Mouse (Mus musculus) liver, embryonic 11.5 days (tissue): ENCODE data around the gene Fam124a. TPM values are rescaled to one million over a fixed set of nuclear protein-coding genes. Genes with fewer than 3 reads are reported as not detected.

Source experiments
- ATAC-seq: fragments of 200-750 bp; cut with Nextera tagmentation; replicated peaks from 2 replicates; pipeline ENCODE4 v1.8.0; 2017; ENCODE audit warnings: moderate number of reproducible peaks, mild to moderate bottlenecking, moderate TSS enrichment, moderate library complexity; ENCODE audit not compliant: low FRiP score
- DNase-seq: peaks from one replicate; pipeline ENCODE4 v3.0.0-alpha.2; 2017; ENCODE audit warnings: low spot score
- H3K27ac ChIP-seq: fragments of 300-500 bp; sonication (generic); 2 replicates; pipeline ENCODE4 v1.5.1; 2014; ENCODE audit warnings: mild to moderate bottlenecking, low read depth, low read length, control low read depth
- H3K27me3 ChIP-seq: fragments of 300-500 bp; sonication (generic); replicated peaks from 2 replicates; pipeline ENCODE4 v1.6.1; 2014; ENCODE audit warnings: low read length, mixed read lengths; ENCODE audit not compliant: control insufficient read depth, insufficient read depth
- H3K36me3 ChIP-seq: fragments of 300-500 bp; sonication (generic); 2 replicates; pipeline ENCODE4 v1.6.1; 2014; ENCODE audit warnings: mild to moderate bottlenecking, low read length, moderate library complexity, mixed read lengths; ENCODE audit not compliant: control insufficient read depth, insufficient read depth
- H3K4me1 ChIP-seq: fragments of 300-500 bp; sonication (generic); replicated peaks from 2 replicates; pipeline ENCODE4 v1.6.1; 2014; ENCODE audit warnings: low read length, mixed read lengths; ENCODE audit not compliant: control insufficient read depth, insufficient read depth
- H3K4me2 ChIP-seq: fragments of 300-500 bp; sonication (generic); 2 replicates; pipeline ENCODE4 v1.6.1; 2014; ENCODE audit warnings: mild to moderate bottlenecking, control low read depth, moderate library complexity
- H3K4me3 ChIP-seq: fragments of 300-500 bp; sonication (generic); 2 replicates; pipeline ENCODE4 v1.5.1; 2014; ENCODE audit warnings: low read depth, low read length, control low read depth
- H3K9ac ChIP-seq: fragments of 300-500 bp; sonication (generic); 2 replicates; pipeline ENCODE4 v1.6.1; 2014; ENCODE audit warnings: low read depth, low read length, control low read depth
- H3K9me3 ChIP-seq: fragments of 300-500 bp; sonication (generic); 2 replicates; pipeline ENCODE4 v1.6.1; 2016; ENCODE audit warnings: low read length, inconsistent platforms, mixed read lengths; ENCODE audit not compliant: control insufficient read depth
- WGBS: fragments of 180-500 bp; shearing (Covaris S2); extraction: QIAGEN DNeasy Blood & Tissue Kit; methylation state at CpG from one replicate; pipeline ENCODE4 v1.1.7; 2014; 5-methylcytosine and 5-hydroxymethylcytosine counted together
- polyA plus RNA-seq: library from polyadenylated mRNA; unstranded; fragments of >200 nt; fragmentation: Nextera tagmentation; extraction: Ambion mirVana; gene quantifications from 2 replicates; pipeline ENCODE4 v1.2.1, GENCODE M21; 2014

Fam124a gene
- polyA plus RNA-seq, 1 experiment from 2014 or later, result 2.9 TPM

GRCm38 (mm10) chr14:62546296-62546695, 9.2 kb upstream of the Fam124a start:
- no peak overlapping the region for H3K9ac ChIP-seq
- H3K36me3 ChIP-seq, result no peaks in the 10 kb centered on the region
- no peaks in the 10 kb centered on the region for H3K9me3 ChIP-seq
- no peak overlapping the region for H3K4me3 ChIP-seq
- DNase-seq (no peak), ATAC-seq (no peak)
- no peaks in the 10 kb centered on the region for H3K27me3 ChIP-seq
- no peak overlapping the region for H3K27ac ChIP-seq
- no peaks in the 10 kb centered on the region for H3K4me1 ChIP-seq
- WGBS, result 86% methylated on average over 6 of the region's 6 CpGs
- H3K4me2 ChIP-seq, result no peak overlapping the region

GRCm38 (mm10) chr14:62546746-62547145, 8.8 kb upstream of the Fam124a start:
- H3K9me3 ChIP-seq, result no peaks in the 10 kb centered on the region
- no peak overlapping the region for H3K27ac ChIP-seq
- H3K4me3 ChIP-seq, result no peak overlapping the region
- ATAC-seq (no peak), DNase-seq (no peak)
- no peaks in the 10 kb centered on the region for H3K27me3 ChIP-seq
- 51% methylated on average over 4 of the region's 4 CpGs for WGBS
- no peaks in the 10 kb centered on the region for H3K36me3 ChIP-seq
- no peak overlapping the region for H3K4me2 ChIP-seq
- H3K9ac ChIP-seq, result no peak overlapping the region
- H3K4me1 ChIP-seq, result no peaks in the 10 kb centered on the region

GRCm38 (mm10) chr14:62550121-62550520, 5.4 kb upstream of the Fam124a start:
- WGBS, result 16% methylated on average over 4 of the region's 4 CpGs
- Histone ChIP-seq H3K9me3 (no peaks in the 10 kb centered on the region), H3K4me3 (no peak overlapping the region), H3K27me3 (peaks cover 6% of the 10 kb centered on the region), H3K36me3 (no peaks in the 10 kb centered on the region), H3K9ac (no peak overlapping the region), H3K27ac (no peak overlapping the region), H3K4me2 (no peak overlapping the region), H3K4me1 (no peaks in the 10 kb centered on the region)
- DNase-seq (no peak), ATAC-seq (no peak)

- H3K4me2 ChIP-seq, result no peak overlapping the region
- 0 out of 2 replicates have a peak, but pooled peaks cover 6% of the 10 kb centered on the region for H3K4me1 ChIP-seq
- H3K4me3 ChIP-seq, result no peak overlapping the region
- no peaks in the 10 kb centered on the region for H3K36me3 ChIP-seq
- no peaks in the 10 kb centered on the region for H3K9me3 ChIP-seq
- peaks cover 27% of the 10 kb centered on the region for H3K27me3 ChIP-seq
- H3K9ac ChIP-seq, result no peak overlapping the region
- H3K27ac ChIP-seq, result no peak overlapping the region
- no peak for ATAC-seq
- no peak for DNase-seq
- 89% methylated on average over 4 of the region's 4 CpGs for WGBS
Measured at GRCm38 (mm10) chr14:62552771-62553170, 2.8 kb upstream of the Fam124a start.

- H3K4me1 ChIP-seq, result 0 out of 2 replicates have a peak, but pooled peaks cover 6% of the 10 kb centered on the region
- H3K4me2 ChIP-seq, result no peak overlapping the region
- no peak for ATAC-seq
- 76% methylated on average over 5 of the region's 5 CpGs for WGBS
- no peak overlapping the region for H3K9ac ChIP-seq
- no peaks in the 10 kb centered on the region for H3K9me3 ChIP-seq
- H3K36me3 ChIP-seq, result no peaks in the 10 kb centered on the region
- DNase-seq, result no peak
- no peak overlapping the region for H3K4me3 ChIP-seq
- no peak overlapping the region for H3K27ac ChIP-seq
- H3K27me3 ChIP-seq, result peaks cover 32% of the 10 kb centered on the region
Measured at GRCm38 (mm10) chr14:62553786-62554185, 1.8 kb upstream of the Fam124a start.

- peak; percentile 40 for ATAC-seq
- H3K4me2 ChIP-seq, result peak overlapping the region; percentile 93
- peak; percentile 45 for DNase-seq
- peak overlapping the region; percentile 62 for H3K4me3 ChIP-seq
- whole genome bisulfite sequencing, result 12% methylated on average over 37 of the region's 38 CpGs
- peaks cover 33% of the 10 kb centered on the region for H3K27me3 ChIP-seq
- 0 out of 2 replicates have a peak, but pooled peaks cover 6% of the 10 kb centered on the region for H3K4me1 ChIP-seq
- peak overlapping the region; percentile 70 for H3K9ac ChIP-seq
- H3K36me3 ChIP-seq, result no peaks in the 10 kb centered on the region
- peak overlapping the region; percentile 21; the same call in 1 of the 2 replicates for H3K27ac ChIP-seq
- no peaks in the 10 kb centered on the region for H3K9me3 ChIP-seq
Measured at GRCm38 (mm10) chr14:62555840-62556810, 588 bp downstream of the Fam124a start.

GRCm38 (mm10) chr14:62557111-62557510, 1.6 kb downstream of the Fam124a start:
- Histone ChIP-seq H3K4me1 (0 out of 2 replicates have a peak, but pooled peaks cover 6% of the 10 kb centered on the region), H3K9me3 (no peaks in the 10 kb centered on the region), H3K4me3 (no peak overlapping the region), H3K27ac (no peak overlapping the region), H3K27me3 (peaks cover 33% of the 10 kb centered on the region), H3K36me3 (no peaks in the 10 kb centered on the region), H3K9ac (no peak overlapping the region), H3K4me2 (no peak overlapping the region)
- ATAC-seq (no peak), DNase-seq (no peak)
- WGBS, result 79% methylated on average over 3 of the region's 3 CpGs

- Histone ChIP-seq H3K36me3 (no peaks in the 10 kb centered on the region), H3K27me3 (peaks cover 8% of the 10 kb centered on the region), H3K4me1 (no peaks in the 10 kb centered on the region), H3K4me2 (no peak overlapping the region), H3K9ac (no peak overlapping the region), H3K9me3 (no peaks in the 10 kb centered on the region), H3K27ac (no peak overlapping the region), H3K4me3 (no peak overlapping the region)
- 63% methylated on average over 17 of the region's 17 CpGs for WGBS
- ATAC-seq (no peak), DNase-seq (no peak)
Measured at GRCm38 (mm10) chr14:62561875-62562748, 6.6 kb downstream of the Fam124a start.
